Mouse (Mus musculus): ENCODE data around the gene Ndrg3. TPM values are rescaled to one million over a fixed set of nuclear protein-coding genes. Genes with fewer than 3 reads are reported as not detected.

Gene Ndrg3
- 71.8 TPM for polyA plus RNA-seq (2015; fragmentation: Illumina TruSeq; extraction: RNeasy Lipid Tissue Mini Kit (QIAGEN cat#74804); ENCODE audit: insufficient read depth, low replicate concordance)

GRCm38 (mm10) chr2:156991470-156992319 is at the start of gene Ndrg3:
Gene Ndrg3, minus strand, starts transcription at chr2:156992056.

GRCm38 (mm10) chr2:157006511-157007233 is 14.8 kb upstream of the Ndrg3 start, which contains the start of gene Dsn1:
Gene Dsn1, minus strand, starts transcription at chr2:157007154.

GRCm38 (mm10) chr2:156887017-156887416 is 104.8 kb downstream of the Ndrg3 start, which contains the start of gene Sla2:
Gene Sla2, minus strand, starts transcription at chr2:156887192.

Other genes starting within 250 kb of the Ndrg3 start
- gene Myl9, start 216.6 kb downstream of the Ndrg3 start, polyA plus RNA-seq (2015; fragmentation: Illumina TruSeq; extraction: RNeasy Lipid Tissue Mini Kit (QIAGEN cat#74804); ENCODE audit: insufficient read depth, low replicate concordance), result 69.0 TPM
- gene Tgif2, start 152.0 kb downstream of the Ndrg3 start, polyA plus RNA-seq (2015; fragmentation: Illumina TruSeq; extraction: RNeasy Lipid Tissue Mini Kit (QIAGEN cat#74804); ENCODE audit: insufficient read depth, low replicate concordance), result 7.0 TPM
- gene 4930518I15Rik, start 134.1 kb downstream of the Ndrg3 start, polyA plus RNA-seq (2015; fragmentation: Illumina TruSeq; extraction: RNeasy Lipid Tissue Mini Kit (QIAGEN cat#74804); ENCODE audit: insufficient read depth, low replicate concordance), result 11.3 TPM
- 115 TPM for gene Rab5if, start 128.9 kb downstream of the Ndrg3 start, polyA plus RNA-seq (2015; fragmentation: Illumina TruSeq; extraction: RNeasy Lipid Tissue Mini Kit (QIAGEN cat#74804); ENCODE audit: insufficient read depth, low replicate concordance)
- 8.5 TPM for gene Sla2, start 104.9 kb downstream of the Ndrg3 start, polyA plus RNA-seq (2015; fragmentation: Illumina TruSeq; extraction: RNeasy Lipid Tissue Mini Kit (QIAGEN cat#74804); ENCODE audit: insufficient read depth, low replicate concordance)
- gene Dsn1, start 15.1 kb upstream of the Ndrg3 start, polyA plus RNA-seq (2015; fragmentation: Illumina TruSeq; extraction: RNeasy Lipid Tissue Mini Kit (QIAGEN cat#74804); ENCODE audit: insufficient read depth, low replicate concordance), result 21.5 TPM
- gene Soga1, start 87.2 kb upstream of the Ndrg3 start, polyA plus RNA-seq (2015; fragmentation: Illumina TruSeq; extraction: RNeasy Lipid Tissue Mini Kit (QIAGEN cat#74804); ENCODE audit: insufficient read depth, low replicate concordance), result 2.1 TPM
- gene Tldc2, start 95.0 kb upstream of the Ndrg3 start, polyA plus RNA-seq (2015; fragmentation: Illumina TruSeq; extraction: RNeasy Lipid Tissue Mini Kit (QIAGEN cat#74804); ENCODE audit: insufficient read depth, low replicate concordance), result not detected
- 718 TPM for gene Samhd1, start 143.2 kb upstream of the Ndrg3 start, polyA plus RNA-seq (2015; fragmentation: Illumina TruSeq; extraction: RNeasy Lipid Tissue Mini Kit (QIAGEN cat#74804); ENCODE audit: insufficient read depth, low replicate concordance)
- 31.9 TPM for gene Rbl1, start 212.5 kb upstream of the Ndrg3 start, polyA plus RNA-seq (2015; fragmentation: Illumina TruSeq; extraction: RNeasy Lipid Tissue Mini Kit (QIAGEN cat#74804); ENCODE audit: insufficient read depth, low replicate concordance)